ENCODE assay signal across 9 mouse cellular contexts in the genomic region with DNA sequence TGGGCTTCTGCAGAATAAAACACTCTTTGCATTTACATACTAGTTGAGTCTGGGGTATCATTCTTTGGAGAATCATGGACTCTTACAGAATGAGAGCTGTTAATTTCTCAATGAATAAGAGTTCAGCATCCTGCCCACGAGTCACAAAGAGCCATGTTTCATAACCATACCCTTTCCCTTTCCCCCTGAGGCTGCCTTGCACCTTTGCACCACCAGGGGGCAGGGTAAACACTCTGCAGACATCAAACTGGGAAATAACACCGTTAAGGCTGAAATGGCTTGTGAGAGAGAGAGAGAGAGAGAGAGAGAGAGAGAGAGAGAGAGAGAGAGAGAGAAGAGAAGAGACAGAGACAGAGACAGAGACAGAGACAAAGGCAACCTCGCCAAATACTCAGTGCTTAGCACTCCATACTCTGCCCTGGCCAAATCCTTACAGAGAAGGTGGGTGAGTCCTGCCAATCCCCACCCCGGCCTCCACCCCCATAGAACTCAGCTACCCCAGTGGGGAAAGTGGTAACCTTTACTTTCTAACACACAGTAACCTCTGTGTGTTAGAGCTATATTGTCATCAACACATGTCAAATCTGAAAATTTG. TPM values are rescaled to one million over a fixed set of nuclear protein-coding genes. Genes with fewer than 3 reads are reported as not detected.
DNase-seq lines count a peak whose midpoint lies in the region; ATAC-seq and TF ChIP-seq lines count a peak whose summit lies in the region.
"Had no signal": no experiment of that assay in that cellular context is flagged by ENCODE, and none has a peak within 500 bp of the region (broad histone marks: within the 10 kb centered on the region; RNA-seq: fewer than 3 reads in every experiment).

No protein-coding gene starts in this region.

- peak; percentile 97 for DNase-seq in heart, adult 11 months
- peak; percentile 79 for DNase-seq in R1 (ENCODE audit: low read depth, low spot score)
- peak; percentile 94 to 96 for DNase-seq in cerebellum, postnatal 14 days
- DNase-seq in gastrocnemius, adult 8-10 months (ENCODE audit: low spot score in 2 of 2) = peak; percentile 78 to 81
- peak; percentile 86 for DNase-seq in layer of hippocampus, adult 9-10 months (ENCODE audit: low spot score)
- DNase-seq in lung, postnatal 36 days = peak; percentile 93
- peak; percentile 39 to 74 for DNase-seq in spleen, adult 2 months (ENCODE audit: low read depth in 1 of 2, low spot score in 2 of 2)

- no peak overlapping the region for H3K4me2 ChIP-seq in heart, embryonic 12.5 days

- H3K9me3 ChIP-seq in heart, embryonic 12.5 days (replicated peaks) = no peaks in the 10 kb centered on the region

- H3K36me3 ChIP-seq in heart, embryonic 12.5 days = no peaks in the 10 kb centered on the region
- H3K36me3 ChIP-seq in spleen, adult 2 months (ENCODE audit: control insufficient read depth, insufficient read depth, low read length) = no peaks in the 10 kb centered on the region

- peaks cover 12% of the 10 kb centered on the region for H3K4me1 ChIP-seq in heart, embryonic 12.5 days (replicated peaks)
- no peaks in the 10 kb centered on the region for H3K4me1 ChIP-seq in spleen, adult 2 months (ENCODE audit: control insufficient read depth, insufficient read depth, insufficient read length)

- no peak overlapping the region for H3K9ac ChIP-seq in heart, embryonic 12.5 days

- 34% methylated on average over 4 of the region's 4 CpGs for WGBS in heart, embryonic 12.5 days
- 40% methylated on average over 4 of the region's 4 CpGs for WGBS in spleen, adult 2 months

- H3K27me3 ChIP-seq in heart, embryonic 12.5 days (replicated peaks) = no peaks in the 10 kb centered on the region
- H3K27me3 ChIP-seq in spleen, adult 2 months (ENCODE audit: control insufficient read depth, insufficient read depth, low read length) = no peaks in the 10 kb centered on the region

- H3K4me3 ChIP-seq in heart, embryonic 12.5 days = no peak overlapping the region
- H3K4me3 ChIP-seq in spleen, adult 2 months (ENCODE audit: extremely low read depth, insufficient read depth, insufficient read length) = no peak overlapping the region

- no peak overlapping the region for H3K27ac ChIP-seq in heart, embryonic 12.5 days (ENCODE audit: poor library complexity, severe bottlenecking)
- H3K27ac ChIP-seq in spleen, adult 2 months (ENCODE audit: insufficient read depth, low read length) = no peak overlapping the region

- ATAC-seq in heart, embryonic 12.5 days (ENCODE audit: insufficient number of reproducible peaks, low FRiP score) = no peak

- no peak for TF ChIP-seq POLR2A in spleen, adult 2 months (IDR thresholded peaks at IDR 0.05; ENCODE audit: low read depth, low read length)

- peak; percentile 88; the same call in 1 of the 2 replicates for TF ChIP-seq CTCF in spleen, adult 2 months (IDR thresholded peaks at IDR 0.05; ENCODE audit: extremely low read depth, insufficient read depth, insufficient read length, insufficient replicate concordance)

RNA-seq across cellular contexts. Expression of a gene that starts 34.9 kb away (rescaled TPM):
- not detected in 2 replicates for polyA plus RNA-seq in heart, embryonic 12.5 days (2016; fragmentation: Nextera tagmentation; extraction: Ambion mirVana)
- not detected for total RNA-seq in gastrocnemius, adult 8-10 months (2022)
- not detected in 2 replicates for polyA plus RNA-seq in spleen, adult 2 months (2012; rRNA removed)
- polyA plus RNA-seq: lung, embryonic 16.5 days had no signal

RNA-seq across cellular contexts. Expression of a gene that starts 42.8 kb away (rescaled TPM):
- 10.6 and 12.3 TPM in 2 replicates for polyA plus RNA-seq in heart, embryonic 12.5 days (2016; fragmentation: Nextera tagmentation; extraction: Ambion mirVana)
- 1 to 10 TPM; 3.4 to 6.3 (median 4.8) TPM for total RNA-seq in gastrocnemius, adult 8-10 months (2022)
- 5.0 and 7.3 TPM in 2 replicates for polyA plus RNA-seq in spleen, adult 2 months (2012; rRNA removed)
